Mouse (Mus musculus): ENCODE data around the gene Tfip11.

Gene Tfip11

GRCm38 (mm10) chr5:112359520-112359919, 33.4 kb downstream of the Tfip11 start:
- in situ Hi-C loops (cut with MseI, MboI) = no loop called here

GRCm38 (mm10) chr5:112360077-112360476, 33.9 kb downstream of the Tfip11 start:
- in situ Hi-C loops (cut with MseI, MboI) = no loop called here

GRCm38 (mm10) chr5:112364184-112364797, 38.1 kb downstream of the Tfip11 start:
- in situ Hi-C loops (cut with MseI, MboI) = no loop called here

GRCm38 (mm10) chr5:112366879-112367278, 40.7 kb downstream of the Tfip11 start:
- in situ Hi-C loops (cut with MseI, MboI) = no loop called here

- in situ Hi-C loops (cut with MseI, MboI) = no loop called here
Measured at GRCm38 (mm10) chr5:112367338-112367737, 41.2 kb downstream of the Tfip11 start.

GRCm38 (mm10) chr5:112367929-112368328, 41.8 kb downstream of the Tfip11 start:
- in situ Hi-C loops (cut with MseI, MboI) = no loop called here

GRCm38 (mm10) chr5:112368666-112369065, 42.5 kb downstream of the Tfip11 start:
- in situ Hi-C loops (cut with MseI, MboI) = no loop called here

- in situ Hi-C loops (cut with MseI, MboI) = no loop called here
Measured at GRCm38 (mm10) chr5:112369326-112369725, 43.2 kb downstream of the Tfip11 start.

GRCm38 (mm10) chr5:112370236-112370813, 44.2 kb downstream of the Tfip11 start:
- in situ Hi-C loops (cut with MseI, MboI) = no loop called here

GRCm38 (mm10) chr5:112371933-112372332, 45.8 kb downstream of the Tfip11 start:
- in situ Hi-C loops (cut with MseI, MboI) = no loop called here

- in situ Hi-C loops (cut with MseI, MboI) = no loop called here
Measured at GRCm38 (mm10) chr5:112376111-112376510, 50.0 kb downstream of the Tfip11 start.

- in situ Hi-C loops (cut with MseI, MboI) = no loop called here
Measured at GRCm38 (mm10) chr5:112377380-112377779, 51.2 kb downstream of the Tfip11 start.

GRCm38 (mm10) chr5:112378716-112379115, 52.6 kb downstream of the Tfip11 start:
- in situ Hi-C loops (cut with MseI, MboI) = no loop called here

- in situ Hi-C loops (cut with MseI, MboI) = no loop called here
Measured at GRCm38 (mm10) chr5:112381154-112381553, 55.0 kb downstream of the Tfip11 start.

GRCm38 (mm10) chr5:112382042-112382441, 55.9 kb downstream of the Tfip11 start:
- in situ Hi-C loops (cut with MseI, MboI) = no loop called here

GRCm38 (mm10) chr5:112382641-112383330, 56.6 kb downstream of the Tfip11 start:
- in situ Hi-C loops (cut with MseI, MboI) = no loop called here

- in situ Hi-C loops (cut with MseI, MboI) = no loop called here
Measured at GRCm38 (mm10) chr5:112384805-112385472, 58.8 kb downstream of the Tfip11 start.

- in situ Hi-C loops (cut with MseI, MboI) = no loop called here
Measured at GRCm38 (mm10) chr5:112385973-112386372, 59.8 kb downstream of the Tfip11 start.
